Mouse (Mus musculus) C2C12 (cell line): ENCODE measurements around the gene Rpf2. TPM values are rescaled to one million over a fixed set of nuclear protein-coding genes. Genes with fewer than 3 reads are reported as not detected.

Experiments
- H3K27me3 ChIP-seq: one replicate; pipeline ENCODE4 v1.6.1; 2011; ENCODE audit not compliant: control insufficient read depth, insufficient read depth, insufficient read length
- H3K36me3 ChIP-seq: one replicate; pipeline ENCODE4 v1.6.1; 2011; ENCODE audit not compliant: control insufficient read depth, insufficient read depth
- H3K4me3 ChIP-seq: one replicate; pipeline ENCODE4 v1.5.1; 2011; ENCODE audit warnings: mild to moderate bottlenecking, control low read depth; ENCODE audit not compliant: poor library complexity, insufficient read depth, severe bottlenecking
- H3K79me2 ChIP-seq: one replicate; pipeline ENCODE4 v1.6.1; 2011; ENCODE audit not compliant: control insufficient read depth, insufficient read depth
- H3K79me3 ChIP-seq: one replicate; pipeline ENCODE4 v1.6.1; 2011; ENCODE audit warnings: low read depth, control low read depth
- H3ac ChIP-seq: one replicate; pipeline ENCODE3; 2011; ENCODE audit warnings: low read depth; ENCODE audit not compliant: control insufficient read depth, insufficient read length
- CEBPB ChIP-seq: IDR thresholded peaks from one replicate; pipeline ENCODE4 v1.6.1; 2011; ENCODE audit warnings: low read depth, mild to moderate bottlenecking, control low read depth, moderate library complexity
- CTCF ChIP-seq: IDR thresholded peaks from one replicate; pipeline ENCODE4 v1.5.1; 2011; ENCODE audit not compliant: control insufficient read depth, insufficient read depth, insufficient read length
- FOSL1 ChIP-seq: IDR thresholded peaks from one replicate; pipeline ENCODE4 v1.8.0; 2011; ENCODE audit warnings: mild to moderate bottlenecking, low read length; ENCODE audit not compliant: poor library complexity, insufficient read depth, severe bottlenecking
- MAX ChIP-seq: IDR thresholded peaks from one replicate; pipeline ENCODE4 v1.6.1; 2011; ENCODE audit warnings: mild to moderate bottlenecking, control low read depth
- MYOD1 ChIP-seq: IDR thresholded peaks from one replicate; pipeline ENCODE4 v1.6.1; 2011; ENCODE audit warnings: low read depth; ENCODE audit not compliant: control insufficient read depth, insufficient read length
- MYOG ChIP-seq: IDR thresholded peaks from one replicate; pipeline ENCODE4 v1.6.1; 2011; ENCODE audit not compliant: control insufficient read depth, insufficient read length; ENCODE audit errors: extremely low read depth
- USF1 ChIP-seq: IDR thresholded peaks from one replicate; pipeline ENCODE4 v1.6.1; 2011; ENCODE audit warnings: low read depth, mild to moderate bottlenecking, control low read depth, moderate library complexity
- polyA plus RNA-seq: library from polyadenylated mRNA; unstranded; fragments of >200 nt; fragmentation: generic; extraction: Trizol; gene quantifications from one replicate; pipeline ENCODE4 v1.2.1, GENCODE M21; 2012; ENCODE audit warnings: missing spikeins

Gene Rpf2
- polyA plus RNA-seq, 1 experiment, result 25.8 TPM

DNA sequence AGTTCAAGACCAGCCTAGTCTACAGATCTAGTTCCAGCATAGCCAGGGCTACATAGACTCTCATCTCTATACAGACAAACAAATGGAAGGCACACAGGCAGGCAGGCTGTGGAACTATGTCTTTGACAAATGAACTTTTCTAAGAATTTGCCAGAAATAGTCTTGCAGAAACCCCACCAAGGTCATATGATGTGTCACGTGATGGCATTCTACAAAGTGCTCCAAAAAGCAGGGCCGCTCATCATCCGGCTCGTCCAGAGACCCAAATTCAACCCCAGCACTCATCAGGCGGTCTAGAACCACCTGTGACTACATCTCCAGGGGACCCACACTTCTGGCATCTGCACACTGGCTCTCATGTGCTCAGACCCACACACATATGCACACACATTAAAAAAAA, 9.0 kb downstream of the Rpf2 start:
- Histone ChIP-seq H3K36me3 (peaks cover 79% of the 10 kb centered on the region), H3K79me3 (peaks cover 23% of the 10 kb centered on the region), H3K4me3 (no peak overlapping the region), H3K27me3 (no peaks in the 10 kb centered on the region), H3K79me2 (peaks cover 47% of the 10 kb centered on the region), H3ac (no peak overlapping the region)
- TF ChIP-seq MYOG (no peak), FOSL1 (no peak), MAX (no peak), CTCF (no peak), USF1 (no peak), MYOD1 (no peak), CEBPB (no peak)

DNA sequence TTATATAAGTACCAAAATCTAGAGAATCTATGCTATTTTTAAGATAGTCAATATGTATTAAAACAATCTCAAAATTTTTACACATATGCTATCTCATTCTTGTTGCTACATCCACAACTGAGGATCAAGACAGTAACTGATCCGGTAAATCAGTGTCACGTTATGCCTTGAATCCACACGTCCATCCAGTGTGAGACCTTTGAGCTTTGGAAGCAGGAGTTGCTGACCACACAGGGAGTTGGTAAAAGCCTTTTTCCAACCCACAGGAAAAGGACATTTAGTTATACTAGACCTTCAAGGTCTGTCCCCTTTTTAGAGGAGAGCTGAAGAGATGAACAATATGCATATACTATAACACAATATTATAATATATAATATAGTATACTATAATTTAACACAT, 13.6 kb downstream of the Rpf2 start:
- Histone ChIP-seq H3K27me3 (no peaks in the 10 kb centered on the region), H3ac (no peak overlapping the region), H3K79me2 (peaks cover 35% of the 10 kb centered on the region), H3K4me3 (no peak overlapping the region), H3K79me3 (peaks cover 3% of the 10 kb centered on the region), H3K36me3 (peaks cover 83% of the 10 kb centered on the region)
- TF ChIP-seq CEBPB (no peak), CTCF (no peak), USF1 (no peak), MYOG (no peak), FOSL1 (no peak), MYOD1 (no peak), MAX (no peak)

- Histone ChIP-seq H3K79me3 (peaks cover 3% of the 10 kb centered on the region), H3ac (no peak overlapping the region), H3K4me3 (no peak overlapping the region), H3K27me3 (no peaks in the 10 kb centered on the region), H3K36me3 (peaks cover 86% of the 10 kb centered on the region), H3K79me2 (peaks cover 29% of the 10 kb centered on the region)
- TF ChIP-seq CTCF (no peak), FOSL1 (no peak), MYOG (no peak), MYOD1 (no peak), USF1 (no peak), CEBPB (no peak), MAX (no peak)
These were observed 14.4 kb downstream of the Rpf2 start for GRCm38 (mm10) chr10:40232442-40232841.

GRCm38 (mm10) chr10:40229725-40230124, 17.1 kb downstream of the Rpf2 start:
- no peak overlapping the region for H3K4me3 ChIP-seq
- H3K36me3 ChIP-seq, result peaks cover 89% of the 10 kb centered on the region
- peaks cover 20% of the 10 kb centered on the region for H3K79me2 ChIP-seq

DNA sequence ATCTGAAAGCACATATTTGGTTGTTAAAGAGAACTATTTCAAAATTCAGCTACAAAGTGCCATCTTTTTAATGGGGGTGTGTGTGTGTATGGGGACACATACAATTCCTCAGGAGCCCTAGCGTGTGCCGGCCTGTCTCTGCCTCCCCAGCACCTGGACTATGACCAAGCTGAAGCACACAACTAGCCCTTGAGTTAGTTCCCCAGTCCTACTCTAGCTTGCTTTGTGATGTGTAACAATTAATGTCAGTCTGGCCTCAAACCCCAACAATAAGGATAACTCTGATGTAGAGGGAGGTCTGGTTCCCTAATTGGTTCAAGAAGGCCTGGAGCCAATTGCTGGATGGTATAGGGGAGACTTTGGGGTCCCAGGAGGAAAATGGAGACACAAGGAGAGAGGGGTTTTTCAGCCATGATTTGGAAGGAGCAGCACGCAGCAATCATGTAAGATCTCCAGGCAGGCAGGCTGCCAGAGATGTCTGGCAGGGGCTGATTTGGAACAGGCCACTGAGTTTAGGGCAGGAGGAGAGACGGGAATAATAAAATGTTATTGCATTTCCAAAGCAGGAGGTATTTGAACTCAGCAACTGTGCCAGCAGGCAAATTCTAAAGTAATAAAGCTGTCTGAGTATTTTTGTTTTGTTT, 19.1 kb downstream of the Rpf2 start:
- Histone ChIP-seq H3K79me2 (peaks cover 13% of the 10 kb centered on the region), H3K27me3 (no peaks in the 10 kb centered on the region), H3K4me3 (no peak overlapping the region), H3K36me3 (peaks cover 91% of the 10 kb centered on the region), H3K79me3 (peaks cover 3% of the 10 kb centered on the region), H3ac (no peak overlapping the region)
- no peak for TF ChIP-seq CEBPB
- no peak for TF ChIP-seq MAX
- no peak for TF ChIP-seq CTCF
- TF ChIP-seq USF1, result no peak
- TF ChIP-seq FOSL1, result no peak

More at GRCm38 (mm10) chr10:40229725-40230124, 17.1 kb downstream of the Rpf2 start:
- TF ChIP-seq CEBPB, result no peak
- TF ChIP-seq MYOG, result no peak
- no peak for TF ChIP-seq CTCF
- TF ChIP-seq MAX, result no peak
- TF ChIP-seq FOSL1, result no peak
- no peak for TF ChIP-seq MYOD1
- no peak for TF ChIP-seq USF1
- H3K27me3 ChIP-seq, result no peaks in the 10 kb centered on the region
- no peak overlapping the region for H3ac ChIP-seq
- H3K79me3 ChIP-seq, result peaks cover 3% of the 10 kb centered on the region

- H3ac ChIP-seq, result no peak overlapping the region
- H3K79me2 ChIP-seq, result no peaks in the 10 kb centered on the region
- no peak for TF ChIP-seq FOSL1
- no peak for TF ChIP-seq USF1
- TF ChIP-seq CEBPB, result no peak
- TF ChIP-seq MAX, result no peak
- TF ChIP-seq MYOG, result no peak
- TF ChIP-seq CTCF, result no peak
- no peak for TF ChIP-seq MYOD1
- no peak overlapping the region for H3K4me3 ChIP-seq
- no peaks in the 10 kb centered on the region for H3K79me3 ChIP-seq
- no peaks in the 10 kb centered on the region for H3K27me3 ChIP-seq
- H3K36me3 ChIP-seq, result peaks cover 28% of the 10 kb centered on the region
These were observed 28.0 kb downstream of the Rpf2 start for GRCm38 (mm10) chr10:40218874-40219273.
